Mouse (Mus musculus): ENCODE measurements around the gene Nap1l1.
A peak's percentile ranks its signal among the peaks of the same experiment; 100 is the strongest.
"Not testable (repeated sequence)": the region's sequence is repeated elsewhere in the genome, so short reads cannot be mapped to it uniquely, and the experiment has no call there.

Gene Nap1l1

GRCm38 (mm10) chr10:111479599-111479998, 6.6 kb downstream of the Nap1l1 start:
- no peak for DNase-seq (ENCODE audit: low read depth, low spot score)

GRCm38 (mm10) chr10:111482654-111483053, 9.6 kb downstream of the Nap1l1 start:
- no peak for DNase-seq (ENCODE audit: low read depth, low spot score)

- DNase-seq (ENCODE audit: low read depth, low spot score), result no peak
Observed at GRCm38 (mm10) chr10:111484079-111484478, 11.1 kb downstream of the Nap1l1 start.

DNA sequence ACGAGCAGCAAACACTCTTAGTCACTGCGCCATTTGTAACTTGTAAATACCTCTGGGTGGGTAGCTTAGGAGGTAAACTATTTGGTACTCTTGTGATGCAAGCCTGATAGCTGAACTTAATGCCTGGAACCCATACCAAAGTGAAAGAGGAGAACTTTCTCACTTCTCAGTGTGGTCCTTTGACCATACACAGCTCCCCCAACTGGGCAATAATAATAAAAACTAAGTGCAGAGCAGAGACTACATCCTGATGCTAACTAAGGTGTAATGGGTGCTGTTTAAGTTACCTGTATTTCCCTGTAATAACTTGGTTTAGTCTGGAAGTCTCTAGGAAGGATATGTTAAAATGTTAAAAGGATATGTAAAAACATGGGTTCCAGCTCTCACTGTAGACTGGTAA, 15.8 kb downstream of the Nap1l1 start:
- no peak for DNase-seq (ENCODE audit: low read depth, low spot score)

DNA sequence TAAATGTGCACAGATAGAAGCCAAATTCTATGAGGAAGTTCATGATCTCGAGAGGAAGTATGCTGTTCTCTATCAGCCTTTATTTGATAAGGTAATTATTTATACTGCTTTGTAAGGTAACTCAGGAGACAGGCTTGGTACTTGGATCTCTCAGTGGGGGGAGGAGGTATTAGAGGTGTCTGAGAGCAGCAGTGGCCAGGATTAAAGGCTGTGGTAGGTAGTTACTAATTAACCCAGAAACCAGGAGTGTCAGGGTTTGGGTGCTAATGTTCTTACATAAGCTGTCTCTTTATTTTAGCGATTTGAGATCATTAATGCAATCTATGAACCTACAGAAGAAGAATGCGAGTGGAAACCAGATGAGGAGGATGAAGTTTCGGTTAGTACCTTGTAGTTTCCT, 17.1 kb downstream of the Nap1l1 start:
- DNase-seq (ENCODE audit: low read depth, low spot score), result not testable (repeated sequence)

DNA sequence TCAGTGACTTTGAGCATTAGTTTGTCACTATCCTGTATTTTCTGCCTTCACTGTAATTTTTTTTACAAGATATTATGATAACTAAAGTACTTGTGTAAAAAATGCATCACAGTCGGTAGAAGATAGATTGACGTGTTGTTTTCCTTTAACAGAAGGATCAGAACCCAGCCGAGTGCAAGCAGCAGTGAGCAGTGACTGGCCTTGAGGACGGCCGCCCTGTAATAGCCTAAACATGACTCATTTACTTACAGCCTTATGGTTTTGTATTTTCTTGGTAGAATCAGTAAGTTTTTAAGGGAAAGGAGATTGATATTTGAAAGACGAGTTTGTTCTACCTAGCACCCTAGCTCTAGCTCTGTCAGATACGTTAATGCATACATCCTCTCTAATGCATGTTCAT, 22.9 kb downstream of the Nap1l1 start:
- DNase-seq (ENCODE audit: low read depth, low spot score), result no peak

- no peak for DNase-seq (ENCODE audit: low read depth, low spot score)
Observed at GRCm38 (mm10) chr10:111499892-111500291, 26.9 kb downstream of the Nap1l1 start.

DNA sequence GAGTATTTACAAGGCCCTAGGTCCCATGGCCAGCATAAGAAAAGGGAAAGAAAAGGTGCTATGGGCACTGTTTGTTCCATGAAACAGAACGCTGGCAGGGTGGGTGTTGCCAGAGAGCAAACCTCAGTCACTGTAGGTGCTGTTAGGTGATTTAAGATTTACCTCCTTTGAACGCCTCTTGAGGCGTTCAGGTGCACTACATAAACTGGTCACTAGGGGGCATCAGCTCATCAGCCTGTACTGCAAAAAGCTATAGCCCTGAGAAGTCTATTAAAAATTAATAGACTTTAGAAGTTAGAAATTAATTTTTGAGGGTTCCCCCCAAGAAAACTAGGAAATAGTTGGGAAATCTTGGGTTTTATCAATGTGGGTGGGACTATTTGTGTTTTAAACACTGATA, 30.0 kb downstream of the Nap1l1 start:
- peak; percentile 74 for DNase-seq (ENCODE audit: low read depth, low spot score)

DNA sequence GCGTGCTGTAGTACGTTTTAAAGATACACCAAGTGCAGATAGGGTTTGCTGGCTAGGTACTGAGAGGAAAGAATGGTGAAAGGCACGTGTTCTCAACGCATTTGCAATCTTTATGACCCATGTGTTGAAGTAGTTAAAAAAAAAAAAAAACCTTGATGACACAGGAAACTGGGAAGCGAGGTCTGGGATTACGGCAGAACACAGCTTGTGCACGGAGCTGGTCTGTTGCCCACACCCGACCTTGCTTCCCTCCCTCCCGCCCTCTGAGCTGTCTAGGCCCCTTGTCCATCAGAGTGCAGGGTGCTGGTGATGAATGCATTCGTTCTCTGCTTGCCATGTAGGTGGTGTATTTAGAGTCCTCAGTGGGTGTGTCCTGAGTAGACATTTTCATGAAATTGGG, 30.7 kb downstream of the Nap1l1 start:
- DNase-seq (ENCODE audit: low read depth, low spot score), result no peak

GRCm38 (mm10) chr10:111504606-111505005, 31.6 kb downstream of the Nap1l1 start:
- DNase-seq (ENCODE audit: low read depth, low spot score), result no peak

DNA sequence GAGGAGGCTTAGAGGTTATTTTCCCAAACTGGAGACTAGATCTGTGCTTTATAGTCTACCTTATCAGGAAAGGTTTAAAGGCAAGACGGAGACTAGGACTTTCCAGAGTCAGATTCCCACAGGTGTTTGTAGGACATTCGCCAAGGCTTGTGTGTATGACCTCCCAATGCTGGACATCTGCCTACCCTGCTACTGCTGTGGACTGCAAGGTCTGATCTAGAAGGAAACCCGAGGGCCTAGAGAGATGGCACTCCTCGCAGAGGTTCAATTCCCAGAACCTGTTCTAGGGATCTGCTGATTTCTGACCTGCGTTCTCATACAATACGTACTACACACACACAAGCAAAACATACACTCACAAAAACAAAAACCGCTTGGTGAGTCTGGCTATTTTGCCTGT, 32.4 kb downstream of the Nap1l1 start:
- DNase-seq (ENCODE audit: low read depth, low spot score), result no peak

- DNase-seq (ENCODE audit: low read depth, low spot score), result peak; percentile 93
Observed at GRCm38 (mm10) chr10:111506101-111506925, 33.3 kb downstream of the Nap1l1 start, which contains the start of gene Phlda1. Gene Phlda1 (plus strand): TSS chr10:111506286.

GRCm38 (mm10) chr10:111506926-111507459, 34.0 kb downstream of the Nap1l1 start:
- DNase-seq (ENCODE audit: low read depth, low spot score), result no peak

DNA sequence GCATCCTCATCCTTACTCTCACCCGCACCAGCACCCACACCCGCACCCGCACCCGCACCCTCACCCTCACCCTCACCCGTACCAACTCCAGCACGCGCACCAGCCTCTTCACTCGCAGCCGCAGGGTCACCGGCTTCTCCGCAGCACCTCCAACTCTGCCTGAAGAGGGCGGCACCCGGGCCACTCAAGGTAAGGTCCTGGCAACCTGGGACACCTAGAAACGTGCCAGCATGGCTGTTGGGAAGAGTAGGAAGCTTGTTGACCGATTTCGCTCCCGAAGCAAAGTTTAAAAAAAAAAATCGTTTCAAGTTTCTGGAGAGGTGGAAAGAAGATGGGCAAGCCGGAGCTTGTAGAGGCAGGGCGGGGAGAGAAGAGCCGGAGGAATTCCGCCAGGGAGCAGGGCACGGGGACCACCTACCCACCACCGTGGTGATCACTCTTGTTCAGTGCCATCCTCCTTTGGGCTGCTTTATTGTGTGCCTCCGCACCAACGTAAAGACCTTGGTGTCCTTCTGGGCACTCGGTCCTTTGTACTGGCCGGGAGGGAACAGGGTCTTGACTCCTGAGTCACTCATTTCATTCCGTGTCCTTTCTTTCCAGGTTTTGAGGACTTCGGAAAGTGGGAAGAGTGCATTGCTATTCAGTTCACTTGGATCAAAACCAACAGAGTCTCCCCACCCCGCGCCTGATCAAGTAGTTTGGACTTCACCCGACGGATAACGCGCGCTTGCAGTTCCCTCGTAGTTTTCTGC, 34.6 kb downstream of the Nap1l1 start:
- no peak for DNase-seq (ENCODE audit: low read depth, low spot score)

DNA sequence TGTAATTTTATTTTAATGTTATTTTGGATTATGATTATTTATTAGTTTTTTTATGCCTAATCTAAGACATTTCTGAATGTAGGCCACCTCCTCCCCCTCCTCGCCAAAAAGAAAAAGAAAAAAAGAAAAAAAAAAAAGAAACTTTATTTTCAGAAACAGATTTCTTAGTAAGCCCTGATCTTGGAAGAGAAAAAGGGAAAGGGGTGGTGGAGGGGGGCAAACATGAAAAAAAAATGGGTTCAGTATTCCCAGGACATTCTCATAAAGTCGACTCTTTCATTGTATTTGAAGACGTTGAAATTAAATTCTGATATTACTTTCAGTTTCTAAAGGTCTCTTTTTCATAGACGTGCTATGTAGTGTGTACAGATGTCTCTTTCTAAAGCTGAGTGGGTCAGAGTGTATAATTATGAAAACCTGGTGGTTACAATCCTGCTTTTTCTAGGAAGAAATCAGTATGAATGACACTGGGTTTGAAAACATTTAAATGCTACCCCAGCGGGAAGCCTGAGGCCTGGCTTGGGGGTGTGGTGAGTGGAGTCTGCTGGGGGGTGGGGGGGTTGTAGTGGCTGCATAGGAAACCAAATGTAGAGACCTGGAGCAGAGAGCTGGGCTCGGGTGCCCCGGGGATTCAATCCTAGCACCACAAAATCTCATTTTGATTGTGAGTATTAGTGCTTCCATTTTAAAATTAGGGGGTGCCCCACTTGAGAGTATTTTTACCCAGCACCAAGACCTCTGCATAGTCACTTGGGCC, 35.5 kb downstream of the Nap1l1 start:
- DNase-seq (ENCODE audit: low read depth, low spot score), result no peak

DNA sequence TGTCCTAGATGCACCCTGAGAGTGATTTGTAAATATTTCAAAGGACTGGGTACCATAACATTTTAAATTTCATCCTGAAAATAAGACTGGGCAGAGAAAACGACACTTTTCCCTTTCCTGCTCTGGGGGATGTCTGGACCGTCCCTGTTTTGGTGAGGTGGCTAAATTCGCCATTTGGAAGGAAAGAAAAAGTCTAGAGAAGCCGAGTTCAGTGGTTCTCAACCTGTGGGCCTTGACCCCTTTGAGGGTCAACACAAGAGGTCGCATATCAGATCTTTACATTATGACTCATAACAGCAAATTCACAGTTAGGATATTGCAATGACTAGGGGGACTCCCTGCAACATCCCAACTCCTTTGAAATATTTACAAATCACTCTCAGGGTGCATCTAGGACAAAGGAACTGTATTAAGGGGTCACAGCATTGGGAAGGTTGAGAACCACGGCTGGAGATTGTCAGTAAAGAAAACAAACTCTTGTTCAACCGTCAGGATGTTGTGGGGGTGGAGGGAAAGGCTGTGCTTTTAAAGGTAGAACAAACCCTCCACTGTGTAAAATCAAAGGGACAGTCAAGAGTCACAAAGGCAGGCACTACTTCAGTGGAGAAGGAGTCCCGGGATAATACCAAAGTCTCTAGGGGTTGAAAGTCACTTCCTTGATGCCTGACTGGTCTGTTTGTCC, 36.2 kb downstream of the Nap1l1 start:
- DNase-seq (ENCODE audit: low read depth, low spot score), result no peak

GRCm38 (mm10) chr10:111509981-111510380, 37.0 kb downstream of the Nap1l1 start:
- no peak for DNase-seq (ENCODE audit: low read depth, low spot score)

DNA sequence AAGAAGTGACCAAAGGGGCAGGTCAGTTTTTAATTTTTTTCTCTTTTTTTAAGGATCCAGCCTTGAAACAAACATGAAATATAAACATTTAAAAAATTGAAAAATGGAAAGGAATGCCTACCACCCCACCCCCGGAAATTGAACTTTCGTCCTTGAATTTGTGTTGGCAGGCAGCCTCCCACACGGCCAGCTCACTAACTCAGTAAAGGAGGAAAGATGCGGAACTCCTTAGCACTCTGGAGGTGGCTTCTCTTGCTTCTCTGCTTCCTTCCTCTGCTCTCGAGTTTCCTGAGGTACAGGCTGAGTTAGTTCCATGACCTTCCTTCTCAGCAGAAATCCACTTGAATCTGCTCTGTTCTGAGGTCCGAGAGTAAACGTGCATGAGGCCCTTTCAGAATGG, 37.8 kb downstream of the Nap1l1 start:
- DNase-seq (ENCODE audit: low read depth, low spot score), result no peak

GRCm38 (mm10) chr10:111512036-111512568, 39.1 kb downstream of the Nap1l1 start:
- no peak for DNase-seq (ENCODE audit: low read depth, low spot score)

DNA sequence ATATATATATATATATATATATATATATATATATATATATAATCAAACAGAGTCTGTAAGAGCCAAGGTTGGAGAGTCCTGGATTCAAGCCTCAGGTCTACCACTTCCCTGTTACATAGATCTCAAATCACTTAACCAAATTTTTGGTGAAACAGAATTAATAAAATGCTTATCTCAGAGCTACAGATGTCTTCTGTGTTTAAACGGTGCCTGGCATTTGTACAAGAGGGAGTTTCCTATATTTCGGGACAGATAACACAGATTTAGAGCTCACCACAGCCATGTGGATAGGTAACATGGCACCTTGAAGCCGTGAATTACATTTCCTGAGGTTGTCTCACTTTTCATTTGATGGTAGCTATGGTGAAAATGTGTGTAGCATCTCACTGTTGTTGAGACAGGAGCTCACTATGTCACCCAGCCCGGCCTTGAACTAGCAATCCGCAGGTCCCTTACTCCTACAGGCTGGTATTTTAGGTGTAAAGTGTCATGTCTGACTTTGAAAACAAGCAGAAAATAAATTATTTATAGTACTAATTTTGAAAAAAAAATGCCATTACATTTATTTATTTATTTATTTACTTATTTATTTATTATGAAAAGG, 41.4 kb downstream of the Nap1l1 start:
- DNase-seq (ENCODE audit: low read depth, low spot score), result no peak
